Mouse (Mus musculus) megakaryocyte, embryonic 14.5 days (primary cell): Measurements from ENCODE around the gene Cox17.

Source experiments
- FLI1 ChIP-seq: IDR thresholded peaks from 2 replicates; pipeline ENCODE4 v1.6.1; 2012; ENCODE audit warnings: low read length, inconsistent platforms, mixed read lengths
- GATA1 ChIP-seq: IDR thresholded peaks from 3 replicates; pipeline ENCODE4 v1.6.1; 2012; ENCODE audit warnings: mixed read lengths, low read length, inconsistent platforms, borderline replicate concordance

DNA sequence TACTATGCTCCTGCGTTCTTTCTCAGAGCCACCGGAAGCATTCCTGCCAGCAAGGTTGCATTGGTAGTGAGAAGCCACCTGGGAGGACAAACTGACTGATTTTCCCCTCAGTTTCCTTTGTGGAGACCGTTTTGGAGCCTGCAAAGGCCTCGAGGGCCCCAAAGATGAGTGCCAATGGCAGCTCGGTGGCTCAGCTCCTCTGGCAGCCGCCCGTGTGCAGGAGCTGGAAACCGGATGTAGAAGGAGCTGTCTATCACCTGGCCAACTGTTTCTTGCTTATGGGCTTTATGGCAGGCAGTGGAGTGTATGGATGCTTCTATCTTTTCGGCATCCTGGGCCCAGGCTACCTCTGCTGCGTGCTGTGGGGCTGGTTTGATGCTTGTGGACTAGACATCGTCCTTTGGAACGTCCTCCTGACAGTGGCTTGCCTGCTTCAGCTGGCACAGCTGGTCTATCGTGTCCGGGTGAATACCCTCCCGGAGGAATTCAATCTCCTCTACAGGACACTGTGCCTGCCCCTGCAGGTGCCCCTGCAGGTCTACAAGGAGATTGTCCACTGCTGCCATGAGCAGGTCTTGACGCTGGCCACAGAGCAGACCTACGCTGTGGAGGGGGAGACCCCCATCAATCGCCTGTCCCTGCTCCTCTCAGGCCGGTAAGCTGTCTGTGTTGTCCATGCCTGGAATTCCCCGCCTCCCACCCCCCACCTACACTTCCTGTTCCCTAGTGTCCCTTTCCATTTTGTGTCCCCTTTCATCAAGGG, 15.9 kb downstream of the Cox17 start:
- TF ChIP-seq FLI1 (no peak), GATA1 (no peak)
